Mouse (Mus musculus) hindbrain, embryonic 14.5 days (tissue): ENCODE results near the gene Bdnf. TPM values are rescaled to one million over a fixed set of nuclear protein-coding genes. Genes with fewer than 3 reads are reported as not detected.

Experiments
- ATAC-seq: fragments of 200-750 bp; cut with Nextera tagmentation; 2 replicates; pipeline ENCODE4 v1.8.0; 2017; ENCODE audit warnings: moderate number of reproducible peaks, mild to moderate bottlenecking, moderate TSS enrichment, moderate library complexity; ENCODE audit not compliant: low FRiP score
- DNase-seq: peaks from one replicate; pipeline ENCODE4 v3.0.0-alpha.2; 2015; ENCODE audit warnings: low spot score
- H3K27ac ChIP-seq: fragments of 300-500 bp; sonication (generic); 2 replicates; pipeline ENCODE4 v1.5.1; 2014; ENCODE audit warnings: mild to moderate bottlenecking, moderate library complexity
- H3K27me3 ChIP-seq: fragments of 300-500 bp; sonication (generic); 2 replicates; pipeline ENCODE4 v1.6.1; 2014; ENCODE audit warnings: mild to moderate bottlenecking, low read length, mixed read lengths; ENCODE audit not compliant: control insufficient read depth, insufficient read depth
- H3K36me3 ChIP-seq: fragments of 300-500 bp; sonication (generic); replicated peaks from 2 replicates; pipeline ENCODE4 v1.6.1; 2014; ENCODE audit not compliant: control insufficient read depth, insufficient read depth
- H3K4me1 ChIP-seq: fragments of 300-500 bp; sonication (generic); replicated peaks from 2 replicates; pipeline ENCODE4 v1.6.1; 2014; ENCODE audit warnings: antibody characterized with exemption, low read length, mixed read lengths; ENCODE audit not compliant: control insufficient read depth, insufficient read depth
- H3K4me2 ChIP-seq: fragments of 300-500 bp; sonication (generic); replicated peaks from 2 replicates; pipeline ENCODE4 v1.6.1; 2014; ENCODE audit warnings: mild to moderate bottlenecking, moderate library complexity
- H3K4me3 ChIP-seq: fragments of 300-500 bp; sonication (generic); replicated peaks from 2 replicates; pipeline ENCODE4 v1.5.1; 2014; ENCODE audit warnings: mild to moderate bottlenecking, low read length
- H3K9ac ChIP-seq: fragments of 300-500 bp; sonication (generic); 2 replicates; pipeline ENCODE4 v1.6.1; 2014
- H3K9me3 ChIP-seq: fragments of 300-500 bp; sonication (generic); 2 replicates; pipeline ENCODE4 v1.6.1; 2016; ENCODE audit warnings: low read length; ENCODE audit not compliant: control insufficient read depth
- WGBS: fragments of 180-500 bp; shearing (Covaris S2); extraction: QIAGEN DNeasy Blood & Tissue Kit; methylation state at CpG from one replicate; pipeline ENCODE4 v1.1.7; 2014; 5-methylcytosine and 5-hydroxymethylcytosine counted together
- polyA plus RNA-seq: library from polyadenylated mRNA; unstranded; fragments of >200 nt; fragmentation: Nextera tagmentation; extraction: Ambion mirVana; gene quantifications from 2 replicates; pipeline ENCODE4 v1.2.1, GENCODE M21; 2014

Bdnf gene
- polyA plus RNA-seq, 1 experiment from 2014 or later = 4.2 TPM

DNA sequence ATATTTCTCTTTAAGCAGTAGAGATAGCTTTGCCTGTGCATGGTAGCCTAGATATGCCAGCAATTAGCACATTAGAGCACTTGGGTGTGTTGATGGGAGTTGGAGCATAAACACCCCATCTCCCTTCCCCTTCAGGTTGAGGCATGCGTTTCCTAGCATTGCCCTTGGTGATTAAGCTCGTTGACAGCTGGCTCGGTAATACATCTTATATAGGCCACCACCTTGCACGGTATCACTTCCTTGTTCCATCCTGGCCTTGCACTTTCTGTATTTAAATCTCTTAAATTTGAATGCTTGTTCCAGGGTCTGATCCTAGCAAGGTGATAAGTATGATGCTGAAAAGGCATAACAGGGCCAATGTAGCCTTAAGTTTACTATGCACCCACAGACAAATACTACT lies 74.3 kb downstream of the Bdnf start:
- H3K9me3 ChIP-seq = no peaks in the 10 kb centered on the region
- 90% methylated on average over 4 of the region's 4 CpGs for WGBS
- H3K36me3 ChIP-seq = no peaks in the 10 kb centered on the region
- H3K27ac ChIP-seq = no peak overlapping the region
- no peaks in the 10 kb centered on the region for H3K4me1 ChIP-seq
- H3K4me3 ChIP-seq = no peak overlapping the region
- DNase-seq (no peak), ATAC-seq (no peak)
- no peaks in the 10 kb centered on the region for H3K27me3 ChIP-seq
- no peak overlapping the region for H3K9ac ChIP-seq
- no peak overlapping the region for H3K4me2 ChIP-seq

DNA sequence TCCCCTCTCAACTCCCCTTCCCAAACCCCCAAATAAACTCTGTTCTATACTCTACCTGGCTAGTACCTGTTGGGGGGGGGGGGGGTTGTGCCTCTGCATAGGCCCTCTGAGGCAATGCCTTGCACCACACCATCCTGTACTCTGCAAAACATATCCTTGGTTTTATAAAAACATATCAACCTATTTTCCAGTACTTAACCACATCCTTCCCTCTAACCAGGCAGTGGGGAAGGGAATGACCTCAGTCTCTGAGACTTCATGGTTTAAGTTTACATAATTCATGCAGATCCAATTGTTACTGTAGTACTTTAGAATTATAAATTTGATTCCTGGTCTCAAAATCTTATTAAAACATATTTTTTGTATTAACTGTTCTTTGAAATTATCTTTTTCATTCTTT lies 75.5 kb downstream of the Bdnf start:
- ATAC-seq = no peak; the same call in 1 of the 2 replicates
- Histone ChIP-seq H3K9ac (no peak overlapping the region), H3K4me1 (no peaks in the 10 kb centered on the region), H3K4me3 (no peak overlapping the region), H3K27ac (no peak overlapping the region), H3K9me3 (no peaks in the 10 kb centered on the region), H3K27me3 (no peaks in the 10 kb centered on the region), H3K4me2 (no peak overlapping the region), H3K36me3 (no peaks in the 10 kb centered on the region)
- no peak for DNase-seq

DNA sequence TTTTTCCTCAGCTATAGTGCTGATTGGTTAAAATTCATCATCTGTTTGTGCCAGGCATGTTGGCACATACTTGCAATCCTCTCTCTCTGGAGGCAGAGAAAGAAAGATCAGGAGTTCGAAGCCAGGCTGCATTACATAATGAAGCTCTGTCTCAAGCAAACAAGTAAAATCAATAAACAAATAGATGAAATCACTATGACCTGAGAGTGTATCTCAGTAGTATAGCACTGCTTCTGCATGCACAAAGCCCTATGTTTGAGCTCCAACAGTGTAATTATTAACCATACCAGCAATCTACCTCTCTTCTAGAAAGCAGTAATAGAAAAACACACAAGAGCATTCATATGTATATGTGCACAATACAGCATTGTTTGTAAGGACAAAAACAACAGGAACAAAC lies 76.0 kb downstream of the Bdnf start:
- Histone ChIP-seq H3K4me1 (no peaks in the 10 kb centered on the region), H3K9ac (no peak overlapping the region), H3K27me3 (no peaks in the 10 kb centered on the region), H3K9me3 (no peaks in the 10 kb centered on the region), H3K36me3 (no peaks in the 10 kb centered on the region), H3K4me2 (no peak overlapping the region), H3K4me3 (no peak overlapping the region), H3K27ac (no peak overlapping the region)
- DNase-seq = no peak
- WGBS = 77% methylated on average over 1 of the region's 1 CpGs
- no peak for ATAC-seq

DNA sequence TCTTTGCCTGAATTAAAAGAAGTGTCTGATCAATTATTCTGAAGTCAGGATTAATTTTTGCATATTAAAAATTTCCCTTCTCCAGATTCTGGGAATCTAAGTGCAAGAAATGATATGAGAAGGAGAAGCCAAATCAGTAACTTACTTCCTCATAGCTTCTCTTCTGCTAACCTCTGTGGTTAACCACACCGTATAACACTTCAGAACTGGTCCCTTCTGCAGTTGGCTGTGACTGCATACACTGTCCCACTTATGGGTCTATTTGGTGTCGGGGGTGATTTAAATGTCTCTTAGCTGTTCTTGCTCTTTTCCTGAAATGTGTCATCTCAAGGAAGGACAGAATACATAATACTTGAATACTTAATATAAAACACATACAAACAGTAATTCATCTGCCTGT lies 81.8 kb downstream of the Bdnf start:
- no peaks in the 10 kb centered on the region for H3K4me1 ChIP-seq
- 90% methylated on average over 2 of the region's 2 CpGs for WGBS

DNA sequence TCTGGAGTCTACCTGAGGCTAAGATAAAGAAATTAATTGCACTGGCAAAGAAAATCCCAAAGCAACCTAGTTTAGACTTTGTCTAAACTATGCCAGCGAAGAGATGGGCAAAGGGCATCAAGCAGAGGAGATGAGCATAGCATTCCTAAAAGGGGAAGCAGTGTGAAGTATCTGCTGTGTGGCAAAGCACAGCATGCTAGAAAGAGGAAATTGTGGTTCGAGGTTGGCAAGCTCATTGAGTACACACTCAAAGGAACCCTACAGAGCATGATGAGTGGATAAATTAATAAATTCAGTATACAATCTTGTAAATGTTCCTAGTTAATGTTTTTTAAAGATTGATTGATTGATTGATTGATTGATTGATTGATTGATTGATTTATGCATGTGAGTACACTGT lies 92.3 kb downstream of the Bdnf start:
- no peak overlapping the region for H3K27ac ChIP-seq
- no peaks in the 10 kb centered on the region for H3K27me3 ChIP-seq
- no peak overlapping the region for H3K4me3 ChIP-seq
- ATAC-seq (no peak), DNase-seq (no peak)
- H3K36me3 ChIP-seq = no peaks in the 10 kb centered on the region
- no peak overlapping the region for H3K4me2 ChIP-seq
- WGBS = 93% methylated on average over 2 of the region's 2 CpGs
- no peak overlapping the region for H3K9ac ChIP-seq
- no peaks in the 10 kb centered on the region for H3K4me1 ChIP-seq
- no peaks in the 10 kb centered on the region for H3K9me3 ChIP-seq

More for the DNA sequence above, 81.8 kb downstream of the Bdnf start:
- H3K27ac ChIP-seq = no peak overlapping the region
- no peak for DNase-seq
- no peak for ATAC-seq
- H3K36me3 ChIP-seq = no peaks in the 10 kb centered on the region
- no peaks in the 10 kb centered on the region for H3K9me3 ChIP-seq
- H3K4me3 ChIP-seq = no peak overlapping the region
- H3K4me2 ChIP-seq = no peak overlapping the region
- no peaks in the 10 kb centered on the region for H3K27me3 ChIP-seq
- H3K9ac ChIP-seq = no peak overlapping the region

DNA sequence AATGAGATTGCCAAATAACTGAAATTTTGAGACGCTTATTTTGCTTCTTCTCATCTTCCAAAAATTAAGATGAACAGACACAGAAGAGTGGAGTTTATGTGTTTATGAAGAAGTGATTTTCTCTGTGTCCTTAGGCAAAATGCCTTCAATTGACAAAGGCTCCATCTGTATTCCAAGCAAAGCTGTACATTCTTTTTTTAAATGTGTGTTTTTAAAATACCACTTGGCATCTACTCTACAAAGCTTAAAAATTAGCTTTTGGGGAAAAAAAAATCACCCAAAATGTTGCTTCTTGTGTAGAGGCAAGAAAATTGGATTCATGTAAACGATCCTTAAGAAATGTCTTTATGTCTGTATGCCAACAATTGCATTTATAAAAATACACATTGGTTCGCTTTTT lies 94.3 kb downstream of the Bdnf start:
- Histone ChIP-seq H3K4me1 (no peaks in the 10 kb centered on the region), H3K27me3 (no peaks in the 10 kb centered on the region), H3K27ac (no peak overlapping the region), H3K4me2 (no peak overlapping the region), H3K36me3 (no peaks in the 10 kb centered on the region), H3K9ac (no peak overlapping the region), H3K9me3 (no peaks in the 10 kb centered on the region), H3K4me3 (no peak overlapping the region)
- DNase-seq (no peak), ATAC-seq (no peak)
- 91% methylated on average over 3 of the region's 3 CpGs for WGBS

DNA sequence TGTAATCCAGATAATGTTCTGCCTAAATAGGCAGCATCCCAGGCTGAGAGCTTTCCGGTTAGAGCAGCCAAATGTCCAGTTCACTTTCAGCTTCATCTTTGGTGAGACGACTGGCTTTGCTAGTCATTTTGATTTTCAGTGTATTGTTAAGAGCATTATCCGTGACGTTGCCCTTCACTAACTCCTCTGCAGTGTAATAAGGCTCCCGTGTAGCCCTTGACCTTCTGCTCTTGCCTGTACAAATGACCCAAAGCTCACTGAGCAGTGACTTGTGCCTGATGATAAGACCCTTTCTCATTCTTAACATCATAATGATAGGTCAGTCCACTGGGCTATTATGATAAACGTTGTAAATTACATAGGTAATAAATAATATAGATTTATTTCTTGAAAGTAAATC lies 101.9 kb downstream of the Bdnf start:
- no peak for DNase-seq

More for the DNA sequence above, 101.9 kb downstream of the Bdnf start:
- Histone ChIP-seq H3K36me3 (no peaks in the 10 kb centered on the region), H3K27ac (no peak overlapping the region), H3K4me1 (no peaks in the 10 kb centered on the region), H3K4me3 (no peak overlapping the region), H3K27me3 (no peaks in the 10 kb centered on the region), H3K4me2 (no peak overlapping the region), H3K9me3 (no peaks in the 10 kb centered on the region), H3K9ac (no peak overlapping the region)
- no peak for ATAC-seq
- 41% methylated on average over 6 of the region's 6 CpGs for WGBS

Other genes with a start within 250 kb of the Bdnf start
- gene Lin7c, start 216.2 kb downstream of the Bdnf start, polyA plus RNA-seq = 224 and 251 TPM in 2 replicates
- gene Lgr4, start 242.9 kb downstream of the Bdnf start, polyA plus RNA-seq = 13.1 and 13.6 TPM in 2 replicates